Mouse (Mus musculus): Measurements from ENCODE around the gene Ap1ar. TPM values are rescaled to one million over a fixed set of nuclear protein-coding genes. Genes with fewer than 3 reads are reported as not detected.

The Ap1ar gene
- polyA plus RNA-seq (2012; rRNA removed), result 16.1 and 16.8 TPM in 2 replicates

DNA sequence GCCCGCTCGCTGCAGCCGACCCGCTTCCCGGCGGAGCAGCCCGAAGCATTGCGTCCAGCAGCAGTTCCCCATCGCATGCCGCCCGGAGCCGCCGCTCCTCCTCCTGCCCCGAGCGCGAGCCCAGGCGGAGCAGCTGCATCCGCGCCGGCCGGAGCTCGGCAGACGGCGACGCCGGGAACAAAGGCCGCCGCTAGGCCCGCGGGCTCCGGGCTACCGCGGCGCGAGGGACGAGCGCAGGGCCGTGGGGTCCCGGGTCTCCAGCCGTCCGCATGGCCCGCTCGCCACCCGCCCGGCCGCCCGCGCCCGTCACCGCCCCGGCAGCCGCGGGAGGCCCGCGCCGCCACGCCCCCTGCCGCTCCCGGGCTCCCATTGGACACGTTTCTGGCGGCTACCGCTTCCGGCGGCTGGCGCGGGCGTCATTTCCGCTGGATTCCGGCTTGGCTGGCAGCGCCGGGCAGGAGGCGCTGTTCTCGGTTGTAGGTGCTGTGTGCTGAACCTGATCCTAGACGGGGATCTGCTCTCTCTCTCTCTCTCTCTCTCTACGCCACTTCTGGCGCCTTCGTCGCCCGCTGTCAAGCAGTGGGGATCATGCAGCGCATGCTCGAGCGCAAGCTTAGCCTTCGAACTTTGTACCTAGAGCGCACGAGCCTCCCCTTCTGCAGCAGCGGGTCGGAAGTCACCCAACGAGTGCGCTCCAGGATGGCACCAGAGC lies at the start of gene Ap1ar:
Ap1ar (minus strand) TSS at position 370 of the 712 bp plus-strand sequence.

GRCm38 (mm10) chr3:127789500-127790191 lies 47.7 kb downstream of the Ap1ar start, which contains the start of gene Tifa:
TSS of gene Tifa (plus strand) at chr3:127789805.

GRCm38 (mm10) chr3:127780021-127780644 lies 57.2 kb downstream of the Ap1ar start, which contains the start of gene Alpk1:
TSS of gene Alpk1 (minus strand) at chr3:127780527.

Other genes with a start within 250 kb of the Ap1ar start
- gene Neurog2, start 204.4 kb downstream of the Ap1ar start, polyA plus RNA-seq (2012; rRNA removed), result 0.02 TPM in 2 replicates
- gene Alpk1, start 57.0 kb downstream of the Ap1ar start, polyA plus RNA-seq (2012; rRNA removed), result 0.52 and 0.70 TPM in 2 replicates
- 8.4 and 10.3 TPM in 2 replicates for gene Tifa, start 47.7 kb downstream of the Ap1ar start, polyA plus RNA-seq (2012; rRNA removed)
- gene Fam241a, start 58.8 kb upstream of the Ap1ar start, polyA plus RNA-seq (2012; rRNA removed), result 22.6 and 27.5 TPM in 2 replicates